Mouse (Mus musculus) C2C12 (cell line): ENCODE measurements at regions not wholly inside any gene's neighbourhood (a gene's known extent, or its start where the extent isn't known, plus 50 kb on each side); places are given as distances from the start of the nearest gene placed in this dataset.

Experiments
- CTCF ChIP-seq: IDR thresholded peaks from one replicate; pipeline ENCODE4 v1.5.1; 2011; ENCODE audit not compliant: control insufficient read depth, insufficient read depth, insufficient read length
- MYOD1 ChIP-seq: IDR thresholded peaks from one replicate; pipeline ENCODE4 v1.6.1; 2011; ENCODE audit warnings: low read depth; ENCODE audit not compliant: control insufficient read depth, insufficient read length

DNA sequence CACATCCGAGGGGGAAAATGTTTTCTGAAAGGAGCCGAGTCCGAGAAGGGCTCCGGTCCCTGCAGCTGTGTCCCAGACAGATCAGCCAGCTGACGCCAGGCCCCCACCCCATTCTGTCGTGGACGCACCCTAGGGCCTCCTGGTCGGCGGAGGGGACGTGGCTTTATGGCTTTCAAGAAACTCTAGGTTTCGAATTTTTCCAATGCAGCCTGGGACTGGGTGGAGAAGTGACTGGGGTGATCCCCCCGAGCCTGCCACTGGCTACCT, 63.2 kb downstream of the Tmem174 start:
- TF ChIP-seq CTCF (no peak), MYOD1 (no peak)
